Mouse (Mus musculus): ENCODE measurements around the gene Mier2. TPM values are rescaled to one million over a fixed set of nuclear protein-coding genes. Genes with fewer than 3 reads are reported as not detected.

Mier2 gene
- polyA plus RNA-seq, 1 experiment from 2014 or later, result 11.7 TPM

DNA sequence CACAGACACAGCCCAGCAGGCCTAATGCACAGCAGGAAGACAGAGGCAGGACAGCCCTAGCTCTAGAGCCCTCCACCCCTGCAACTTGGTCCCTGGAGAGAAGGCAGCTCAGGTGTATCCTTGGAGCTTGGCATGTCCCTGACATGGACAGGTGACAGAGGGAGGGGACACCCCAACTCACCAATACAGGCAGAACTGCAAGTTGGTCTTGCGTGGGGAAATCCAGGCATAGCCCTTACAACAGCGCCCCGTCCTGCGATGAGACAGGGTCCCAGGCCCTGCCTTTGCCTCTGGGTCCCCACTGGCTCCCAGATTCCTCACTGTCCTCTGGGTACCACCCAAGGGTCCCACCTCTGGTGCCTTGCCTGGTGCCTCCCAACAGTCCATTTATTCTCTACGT is 30.7 kb upstream of the Mier2 start:
- H3K4me1 ChIP-seq (replicated peaks), result no peaks in the 10 kb centered on the region
- no peaks in the 10 kb centered on the region for H3K9me3 ChIP-seq (replicated peaks)
- DNase-seq, result no peak
- H3K36me3 ChIP-seq, result no peaks in the 10 kb centered on the region
- no peak for ATAC-seq (ENCODE audit: low read depth)
- WGBS (ENCODE audit: insufficient replicate concordance), result 81% methylated on average over 5 of the region's 5 CpGs
- H3K4me2 ChIP-seq, result no peak overlapping the region
- no peak overlapping the region for H3K4me3 ChIP-seq (replicated peaks)
- H3K27ac ChIP-seq, result no peak overlapping the region
- no peak overlapping the region for H3K9ac ChIP-seq
- H3K27me3 ChIP-seq, result no peaks in the 10 kb centered on the region

GRCm38 (mm10) chr10:79585136-79585535 is 30.1 kb upstream of the Mier2 start:
- Histone ChIP-seq H3K4me3 (replicated peaks) (no peak overlapping the region), H3K36me3 (no peaks in the 10 kb centered on the region), H3K9me3 (replicated peaks) (no peaks in the 10 kb centered on the region), H3K27me3 (0 out of 2 replicates have a peak, but pooled peaks cover 4% of the 10 kb centered on the region), H3K4me2 (no peak overlapping the region), H3K4me1 (replicated peaks) (no peaks in the 10 kb centered on the region), H3K27ac (no peak overlapping the region), H3K9ac (no peak overlapping the region)
- WGBS (ENCODE audit: insufficient replicate concordance), result 70% methylated on average over 6 of the region's 6 CpGs
- ATAC-seq (ENCODE audit: low read depth) (no peak), DNase-seq (no peak)

DNA sequence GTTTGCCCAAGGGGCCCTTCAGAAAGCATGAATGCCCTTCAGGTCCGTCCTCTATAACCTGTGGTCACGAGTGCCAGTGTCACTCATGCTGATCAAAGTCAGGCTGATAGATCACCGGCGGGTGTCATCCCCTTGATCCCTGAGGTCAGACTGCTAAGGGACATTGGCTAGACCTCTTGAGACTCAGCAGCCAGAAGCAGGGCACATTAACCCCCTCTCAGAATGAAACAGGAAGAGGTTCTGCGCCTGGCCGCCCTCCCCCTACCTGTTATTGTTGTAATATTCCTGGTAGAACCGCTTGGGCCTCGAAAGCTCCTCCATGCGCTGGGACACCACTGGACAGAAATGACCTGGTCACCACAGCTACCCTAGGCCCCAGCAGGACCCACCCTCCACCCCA is 29.4 kb upstream of the Mier2 start:
- H3K27me3 ChIP-seq, result 0 out of 2 replicates have a peak, but pooled peaks cover 4% of the 10 kb centered on the region
- H3K4me1 ChIP-seq (replicated peaks), result no peaks in the 10 kb centered on the region
- H3K9ac ChIP-seq, result no peak overlapping the region
- no peak overlapping the region for H3K27ac ChIP-seq
- H3K4me2 ChIP-seq, result no peak overlapping the region
- DNase-seq (no peak), ATAC-seq (ENCODE audit: low read depth) (no peak)
- no peaks in the 10 kb centered on the region for H3K9me3 ChIP-seq (replicated peaks)
- H3K4me3 ChIP-seq (replicated peaks), result no peak overlapping the region
- 62% methylated on average over 9 of the region's 9 CpGs for WGBS (ENCODE audit: insufficient replicate concordance)
- H3K36me3 ChIP-seq, result no peaks in the 10 kb centered on the region

- Histone ChIP-seq H3K9me3 (replicated peaks) (no peaks in the 10 kb centered on the region), H3K9ac (no peak overlapping the region), H3K36me3 (no peaks in the 10 kb centered on the region), H3K27me3 (0 out of 2 replicates have a peak, but pooled peaks cover 4% of the 10 kb centered on the region), H3K4me1 (replicated peaks) (no peaks in the 10 kb centered on the region), H3K4me2 (no peak overlapping the region), H3K4me3 (replicated peaks) (no peak overlapping the region), H3K27ac (no peak overlapping the region)
- ATAC-seq (ENCODE audit: low read depth) (no peak), DNase-seq (no peak)
- 38% methylated on average over 7 of the region's 7 CpGs for WGBS (ENCODE audit: insufficient replicate concordance)
Measured at GRCm38 (mm10) chr10:79584021-79584420, 29.0 kb upstream of the Mier2 start.

DNA sequence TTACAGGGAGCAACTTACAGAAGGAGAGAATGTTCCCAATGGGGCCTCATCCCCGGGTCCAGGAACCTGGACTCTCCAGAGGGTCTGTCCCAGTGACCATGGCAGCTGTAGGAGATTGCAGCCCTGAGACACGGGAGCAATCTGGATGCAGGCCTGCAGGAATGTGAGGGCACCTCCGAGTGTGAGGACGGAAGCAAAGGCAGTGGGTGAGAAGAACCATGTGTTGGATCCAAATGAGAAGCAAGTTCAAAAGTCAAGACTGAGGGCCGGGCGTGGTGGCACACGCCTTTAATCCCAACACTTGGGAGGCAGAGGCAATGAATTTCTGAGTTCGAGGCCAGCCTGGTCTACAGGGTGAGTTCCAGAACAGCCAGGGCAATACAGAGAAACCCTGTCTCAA is 26.5 kb upstream of the Mier2 start:
- Histone ChIP-seq H3K27ac (no peak overlapping the region), H3K4me2 (no peak overlapping the region), H3K9me3 (replicated peaks) (no peaks in the 10 kb centered on the region), H3K27me3 (0 out of 2 replicates have a peak, but pooled peaks cover 4% of the 10 kb centered on the region), H3K36me3 (no peaks in the 10 kb centered on the region), H3K4me1 (replicated peaks) (no peaks in the 10 kb centered on the region), H3K9ac (no peak overlapping the region), H3K4me3 (replicated peaks) (no peak overlapping the region)
- ATAC-seq (ENCODE audit: low read depth), result no peak
- DNase-seq, result no peak
- WGBS (ENCODE audit: insufficient replicate concordance), result 75% methylated on average over 8 of the region's 8 CpGs

DNA sequence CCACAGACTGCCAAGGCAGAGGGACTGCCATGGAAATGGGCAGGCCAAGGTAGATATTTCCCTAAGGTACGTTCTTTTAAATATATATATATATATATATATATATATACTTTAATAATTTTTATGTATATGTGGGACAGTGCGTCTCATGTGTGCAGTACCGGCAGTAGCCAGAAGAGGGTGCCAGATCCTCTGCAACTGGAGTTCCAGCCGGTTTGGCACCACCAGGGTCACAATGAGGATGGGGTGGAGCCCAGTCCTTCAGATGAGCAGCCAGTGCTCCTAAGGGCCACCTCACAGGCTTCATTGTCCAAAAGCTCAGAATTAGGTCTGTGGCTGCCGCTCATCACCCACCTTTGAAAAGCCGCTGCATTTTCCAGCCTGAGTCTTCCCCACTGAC is 25.8 kb upstream of the Mier2 start:
- no peak overlapping the region for H3K9ac ChIP-seq
- H3K4me1 ChIP-seq (replicated peaks), result no peaks in the 10 kb centered on the region
- H3K4me3 ChIP-seq (replicated peaks), result no peak overlapping the region
- H3K4me2 ChIP-seq, result no peak overlapping the region
- ATAC-seq (ENCODE audit: low read depth) (no peak), DNase-seq (peak; percentile 34)
- no peaks in the 10 kb centered on the region for H3K36me3 ChIP-seq
- no peak overlapping the region for H3K27ac ChIP-seq
- WGBS (ENCODE audit: insufficient replicate concordance), result 41% methylated on average over 6 of the region's 6 CpGs
- no peaks in the 10 kb centered on the region for H3K9me3 ChIP-seq (replicated peaks)
- 0 out of 2 replicates have a peak, but pooled peaks cover 4% of the 10 kb centered on the region for H3K27me3 ChIP-seq

DNA sequence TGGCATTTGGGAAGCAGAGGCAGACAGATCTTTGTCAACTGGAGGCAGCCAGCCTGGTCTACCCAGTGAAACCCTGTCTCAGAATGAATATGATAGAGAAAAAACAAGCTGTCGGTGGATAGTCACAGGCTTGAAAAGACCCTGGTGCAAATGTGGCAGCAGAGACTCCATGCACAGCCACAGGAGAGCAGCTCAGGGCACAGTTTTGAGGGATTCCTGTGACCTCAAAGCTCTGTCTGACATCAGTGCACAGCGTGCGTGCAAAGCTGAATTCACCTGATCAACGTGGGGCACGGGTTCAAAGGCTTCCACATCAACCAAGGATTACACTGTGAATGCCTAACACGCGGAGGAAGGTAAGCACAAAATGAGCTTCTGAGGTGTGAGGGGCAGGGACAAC is 25.4 kb upstream of the Mier2 start:
- Histone ChIP-seq H3K9ac (no peak overlapping the region), H3K27me3 (0 out of 2 replicates have a peak, but pooled peaks cover 4% of the 10 kb centered on the region), H3K9me3 (replicated peaks) (no peaks in the 10 kb centered on the region), H3K4me3 (replicated peaks) (no peak overlapping the region), H3K4me2 (no peak overlapping the region), H3K27ac (no peak overlapping the region), H3K36me3 (no peaks in the 10 kb centered on the region), H3K4me1 (replicated peaks) (no peaks in the 10 kb centered on the region)
- no peak for ATAC-seq (ENCODE audit: low read depth)
- no peak for DNase-seq
- 61% methylated on average over 7 of the region's 7 CpGs for WGBS (ENCODE audit: insufficient replicate concordance)

- Histone ChIP-seq H3K36me3 (no peaks in the 10 kb centered on the region), H3K4me1 (replicated peaks) (no peaks in the 10 kb centered on the region), H3K4me3 (replicated peaks) (no peak overlapping the region), H3K9me3 (replicated peaks) (no peaks in the 10 kb centered on the region), H3K27me3 (0 out of 2 replicates have a peak, but pooled peaks cover 4% of the 10 kb centered on the region), H3K27ac (no peak overlapping the region), H3K9ac (no peak overlapping the region), H3K4me2 (no peak overlapping the region)
- ATAC-seq (ENCODE audit: low read depth), result no peak
- no peak for DNase-seq
- WGBS (ENCODE audit: insufficient replicate concordance), result 62% methylated on average over 12 of the region's 12 CpGs
Measured at GRCm38 (mm10) chr10:79579781-79580180, 24.8 kb upstream of the Mier2 start.

- Histone ChIP-seq H3K27me3 (0 out of 2 replicates have a peak, but pooled peaks cover 4% of the 10 kb centered on the region), H3K4me3 (replicated peaks) (no peak overlapping the region), H3K4me1 (replicated peaks) (no peaks in the 10 kb centered on the region), H3K9me3 (replicated peaks) (no peaks in the 10 kb centered on the region), H3K36me3 (no peaks in the 10 kb centered on the region), H3K4me2 (no peak overlapping the region), H3K9ac (no peak overlapping the region), H3K27ac (no peak overlapping the region)
- ATAC-seq (ENCODE audit: low read depth) (no peak), DNase-seq (no peak)
- WGBS (ENCODE audit: insufficient replicate concordance), result 51% methylated on average over 7 of the region's 7 CpGs
Measured at GRCm38 (mm10) chr10:79578891-79579290, 23.9 kb upstream of the Mier2 start.

- 63% methylated on average over 9 of the region's 9 CpGs for WGBS (ENCODE audit: insufficient replicate concordance)
- no peak overlapping the region for H3K4me3 ChIP-seq (replicated peaks)
- no peaks in the 10 kb centered on the region for H3K4me1 ChIP-seq (replicated peaks)
- DNase-seq (no peak), ATAC-seq (ENCODE audit: low read depth) (no peak)
- no peak overlapping the region for H3K4me2 ChIP-seq
- no peak overlapping the region for H3K27ac ChIP-seq
- no peaks in the 10 kb centered on the region for H3K9me3 ChIP-seq (replicated peaks)
- no peaks in the 10 kb centered on the region for H3K36me3 ChIP-seq
- no peak overlapping the region for H3K9ac ChIP-seq
- 0 out of 2 replicates have a peak, but pooled peaks cover 4% of the 10 kb centered on the region for H3K27me3 ChIP-seq
Measured at GRCm38 (mm10) chr10:79578276-79578675, 23.3 kb upstream of the Mier2 start.

DNA sequence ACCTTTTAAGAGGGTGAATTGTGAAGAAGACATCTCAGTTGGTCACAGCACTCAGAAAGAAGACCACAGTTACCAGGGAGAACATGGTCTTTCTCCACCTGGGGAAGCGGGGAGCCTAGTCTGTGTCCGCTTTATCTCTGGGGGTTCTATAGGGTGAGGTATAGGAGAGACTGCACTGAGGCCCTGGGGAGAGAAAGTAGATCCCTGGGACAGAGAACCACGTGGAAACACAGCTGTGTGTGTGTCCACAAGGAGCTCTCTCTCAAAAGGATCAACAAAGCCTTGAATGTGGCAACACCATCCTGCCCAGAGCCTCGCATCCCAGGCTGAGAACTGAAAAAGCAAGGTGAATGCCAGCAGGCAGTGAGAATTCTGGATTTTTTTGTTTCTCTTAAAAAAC is 22.4 kb upstream of the Mier2 start:
- ATAC-seq (ENCODE audit: low read depth), result no peak
- 0 out of 2 replicates have a peak, but pooled peaks cover 4% of the 10 kb centered on the region for H3K27me3 ChIP-seq
- no peak overlapping the region for H3K9ac ChIP-seq
- no peaks in the 10 kb centered on the region for H3K9me3 ChIP-seq (replicated peaks)
- H3K4me2 ChIP-seq, result no peak overlapping the region
- 55% methylated on average over 4 of the region's 4 CpGs for WGBS (ENCODE audit: insufficient replicate concordance)
- H3K4me3 ChIP-seq (replicated peaks), result no peak overlapping the region
- H3K27ac ChIP-seq, result no peak overlapping the region
- no peak for DNase-seq
- H3K36me3 ChIP-seq, result no peaks in the 10 kb centered on the region
- H3K4me1 ChIP-seq (replicated peaks), result no peaks in the 10 kb centered on the region

DNA sequence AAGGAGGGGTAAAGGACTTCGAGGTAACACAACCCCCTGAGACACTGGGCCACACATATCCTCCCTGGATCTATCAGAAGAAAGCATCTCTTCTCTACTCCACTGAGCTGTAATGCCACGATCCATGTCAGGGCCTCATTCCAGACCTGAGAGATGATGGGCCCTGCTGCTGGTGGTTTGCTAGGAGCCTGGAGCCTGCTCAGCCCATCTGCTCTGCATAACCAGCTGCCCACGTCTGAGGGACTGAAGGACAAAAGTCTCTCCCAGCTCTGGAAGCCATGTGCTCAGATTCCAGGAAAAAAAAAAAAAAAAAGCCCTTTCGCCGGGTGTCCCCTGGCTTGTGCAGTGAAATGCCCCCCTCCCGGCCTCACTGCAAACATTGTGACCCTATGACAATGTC is 20.8 kb upstream of the Mier2 start:
- no peak overlapping the region for H3K4me2 ChIP-seq
- 58% methylated on average over 6 of the region's 6 CpGs for WGBS (ENCODE audit: insufficient replicate concordance)
- H3K27ac ChIP-seq, result no peak overlapping the region
- H3K9ac ChIP-seq, result no peak overlapping the region
- no peaks in the 10 kb centered on the region for H3K9me3 ChIP-seq (replicated peaks)
- H3K27me3 ChIP-seq, result 0 out of 2 replicates have a peak, but pooled peaks cover 4% of the 10 kb centered on the region
- no peaks in the 10 kb centered on the region for H3K4me1 ChIP-seq (replicated peaks)
- H3K36me3 ChIP-seq, result no peaks in the 10 kb centered on the region
- ATAC-seq (ENCODE audit: low read depth) (no peak), DNase-seq (no peak)
- no peak overlapping the region for H3K4me3 ChIP-seq (replicated peaks)

Measured in liver, embryonic 13.5 days (tissue).